In genomic region chr19:58094781-58095543, GRCm38 (mm10) we compare ENCODE assay signal across 13 mouse cellular contexts.
A peak's percentile ranks its signal among the peaks of the same experiment; 100 is the strongest.
DNase-seq lines count a peak whose midpoint lies in the region; ATAC-seq lines count a peak whose summit lies in the region.
"Had no signal": no experiment of that assay in that cellular context is flagged by ENCODE, and none has a peak within 500 bp of the region (broad histone marks: within the 10 kb centered on the region; RNA-seq: fewer than 3 reads in every experiment).

No protein-coding gene starts in this region.

- no peak for ATAC-seq in hindbrain, embryonic 13.5 days (ENCODE audit: low FRiP score)
- ATAC-seq in hindbrain, embryonic 11.5 days (ENCODE audit: low FRiP score): no peak
- no peak for ATAC-seq in midbrain, embryonic 14.5 days (ENCODE audit: low FRiP score, low TSS enrichment)
- no peak for ATAC-seq in midbrain, embryonic 16.5 days
- ATAC-seq in embryonic facial prominence, embryonic 12.5 days (ENCODE audit: insufficient number of reproducible peaks, insufficient read depth, low FRiP score, low TSS enrichment): no peak
- no peak for ATAC-seq in liver, embryonic 11.5 days (replicated peaks; ENCODE audit: low FRiP score)

- no peak for DNase-seq in hindbrain, embryonic 11.5 days (ENCODE audit: low spot score)
- DNase-seq in midbrain, embryonic 14.5 days: peak; percentile 27
- DNase-seq in large intestine, adult 2 months (ENCODE audit: low read depth, low spot score): peak; percentile 6
- no peak for DNase-seq in liver, embryonic 11.5 days (ENCODE audit: low spot score)
- no peak for DNase-seq in heart, postnatal 25 days (ENCODE audit: low spot score)
- DNase-seq: cerebellum, adult 2 months; lung, embryonic 14.5 days; right cerebral cortex, adult 18-20 months had no signal

- H3K9ac ChIP-seq in hindbrain, embryonic 13.5 days: no peak overlapping the region
- no peak overlapping the region for H3K9ac ChIP-seq in hindbrain, embryonic 11.5 days (ENCODE audit: low read depth, low read length)
- H3K9ac ChIP-seq in midbrain, embryonic 14.5 days (replicated peaks; ENCODE audit: low read length): no peak overlapping the region
- no peak overlapping the region for H3K9ac ChIP-seq in midbrain, embryonic 16.5 days (ENCODE audit: low read depth, low read length)
- no peak overlapping the region for H3K9ac ChIP-seq in embryonic facial prominence, embryonic 12.5 days
- no peak overlapping the region for H3K9ac ChIP-seq in liver, embryonic 11.5 days (ENCODE audit: low read depth, low read length)
- H3K9ac ChIP-seq: heart, embryonic 15.5 days; lung, embryonic 14.5 days had no signal

- H3K4me2 ChIP-seq in hindbrain, embryonic 13.5 days: no peak overlapping the region
- H3K4me2 ChIP-seq in hindbrain, embryonic 11.5 days (replicated peaks; ENCODE audit: low read depth, low read length): no peak overlapping the region
- H3K4me2 ChIP-seq in midbrain, embryonic 14.5 days (ENCODE audit: low read length): no peak overlapping the region
- no peak overlapping the region for H3K4me2 ChIP-seq in midbrain, embryonic 16.5 days (ENCODE audit: low read length)
- H3K4me2 ChIP-seq in embryonic facial prominence, embryonic 12.5 days (replicated peaks): 0 out of 2 replicates have a peak overlapping the region, but pooled peaks have one; percentile 19
- H3K4me2 ChIP-seq in liver, embryonic 11.5 days: no peak overlapping the region
- H3K4me2 ChIP-seq: heart, embryonic 15.5 days; lung, embryonic 14.5 days had no signal

- no peaks in the 10 kb centered on the region for H3K36me3 ChIP-seq in hindbrain, embryonic 13.5 days
- no peaks in the 10 kb centered on the region for H3K36me3 ChIP-seq in hindbrain, embryonic 11.5 days (ENCODE audit: control insufficient read depth, insufficient read depth, low read length)
- H3K36me3 ChIP-seq in midbrain, embryonic 14.5 days (ENCODE audit: control insufficient read depth, insufficient read depth, low read length): no peaks in the 10 kb centered on the region
- no peaks in the 10 kb centered on the region for H3K36me3 ChIP-seq in midbrain, embryonic 16.5 days (ENCODE audit: control insufficient read depth, insufficient read depth, low read length)
- H3K36me3 ChIP-seq in embryonic facial prominence, embryonic 12.5 days: no peaks in the 10 kb centered on the region
- no peaks in the 10 kb centered on the region for H3K36me3 ChIP-seq in liver, embryonic 11.5 days (ENCODE audit: control insufficient read depth, insufficient read depth, low read length)
- H3K36me3 ChIP-seq: heart, embryonic 15.5 days had no signal

- 49% methylated on average over 14 of the region's 14 CpGs for WGBS in hindbrain, embryonic 13.5 days
- 67% methylated on average over 14 of the region's 14 CpGs for WGBS in hindbrain, embryonic 11.5 days
- WGBS in midbrain, embryonic 14.5 days: 63% methylated on average over 14 of the region's 14 CpGs
- WGBS in midbrain, embryonic 16.5 days: 55% methylated on average over 14 of the region's 14 CpGs
- 35% methylated on average over 14 of the region's 14 CpGs for WGBS in embryonic facial prominence, embryonic 12.5 days
- 37% methylated on average over 14 of the region's 14 CpGs for WGBS in large intestine, adult 2 months
- WGBS in liver, embryonic 11.5 days: 72% methylated on average over 14 of the region's 14 CpGs

- no peak overlapping the region for H3K4me3 ChIP-seq in hindbrain, embryonic 13.5 days
- H3K4me3 ChIP-seq in hindbrain, embryonic 11.5 days (ENCODE audit: low read depth, low read length): no peak overlapping the region
- no peak overlapping the region for H3K4me3 ChIP-seq in midbrain, embryonic 14.5 days (replicated peaks; ENCODE audit: low read depth, low read length)
- no peak overlapping the region for H3K4me3 ChIP-seq in midbrain, embryonic 16.5 days (ENCODE audit: low read depth, low read length)
- H3K4me3 ChIP-seq in embryonic facial prominence, embryonic 12.5 days: no peak overlapping the region
- no peak overlapping the region for H3K4me3 ChIP-seq in liver, embryonic 11.5 days (ENCODE audit: low read depth, low read length)
- H3K4me3 ChIP-seq: heart, embryonic 15.5 days had no signal

- H3K27ac ChIP-seq in hindbrain, embryonic 13.5 days: peak overlapping the region; percentile 62; the same call in 1 of the 2 replicates
- H3K27ac ChIP-seq in hindbrain, embryonic 11.5 days (ENCODE audit: low read depth, low read length): no peak overlapping the region
- no peak overlapping the region for H3K27ac ChIP-seq in midbrain, embryonic 14.5 days (replicated peaks; ENCODE audit: low read depth, low read length)
- H3K27ac ChIP-seq in midbrain, embryonic 16.5 days (ENCODE audit: low read length): no peak overlapping the region
- H3K27ac ChIP-seq in embryonic facial prominence, embryonic 12.5 days: no peak overlapping the region
- no peak overlapping the region for H3K27ac ChIP-seq in liver, embryonic 11.5 days (ENCODE audit: low read depth, low read length)
- H3K27ac ChIP-seq: heart, embryonic 15.5 days; macrophage had no signal

- intact Hi-C loops in heart, postnatal 25 days (cut with DNase I): no loop called here

- H3K9me3 ChIP-seq in hindbrain, embryonic 13.5 days: no peaks in the 10 kb centered on the region
- H3K9me3 ChIP-seq in hindbrain, embryonic 11.5 days (ENCODE audit: control insufficient read depth, low read length): no peaks in the 10 kb centered on the region
- no peaks in the 10 kb centered on the region for H3K9me3 ChIP-seq in midbrain, embryonic 14.5 days (ENCODE audit: control insufficient read depth, low read length)
- H3K9me3 ChIP-seq in midbrain, embryonic 16.5 days (replicated peaks; ENCODE audit: control insufficient read depth, low read length, poor library complexity, severe bottlenecking): no peaks in the 10 kb centered on the region
- H3K9me3 ChIP-seq in embryonic facial prominence, embryonic 12.5 days: no peaks in the 10 kb centered on the region
- H3K9me3 ChIP-seq in liver, embryonic 11.5 days (ENCODE audit: control insufficient read depth, low read length): no peaks in the 10 kb centered on the region
- H3K9me3 ChIP-seq: heart, embryonic 15.5 days had no signal

- no peaks in the 10 kb centered on the region for H3K27me3 ChIP-seq in hindbrain, embryonic 13.5 days
- H3K27me3 ChIP-seq in hindbrain, embryonic 11.5 days (ENCODE audit: control insufficient read depth, insufficient read depth, low read length): no peaks in the 10 kb centered on the region
- H3K27me3 ChIP-seq in midbrain, embryonic 14.5 days (ENCODE audit: control insufficient read depth, insufficient read depth, low read length): no peaks in the 10 kb centered on the region
- H3K27me3 ChIP-seq in midbrain, embryonic 16.5 days (ENCODE audit: control insufficient read depth, insufficient read depth, low read depth, low read length): no peaks in the 10 kb centered on the region
- no peaks in the 10 kb centered on the region for H3K27me3 ChIP-seq in embryonic facial prominence, embryonic 12.5 days
- no peaks in the 10 kb centered on the region for H3K27me3 ChIP-seq in liver, embryonic 11.5 days (replicated peaks; ENCODE audit: control insufficient read depth, insufficient read depth, low read length)
- H3K27me3 ChIP-seq: heart, embryonic 15.5 days had no signal

- H3K4me1 ChIP-seq in hindbrain, embryonic 13.5 days (replicated peaks): peaks cover 8% of the 10 kb centered on the region; the same call in 1 of the 2 replicates
- no peaks in the 10 kb centered on the region for H3K4me1 ChIP-seq in hindbrain, embryonic 11.5 days (replicated peaks; ENCODE audit: control insufficient read depth, insufficient read depth, low read length)
- no peaks in the 10 kb centered on the region for H3K4me1 ChIP-seq in midbrain, embryonic 14.5 days (ENCODE audit: control insufficient read depth, insufficient read depth, low read length)
- H3K4me1 ChIP-seq in midbrain, embryonic 16.5 days (ENCODE audit: control insufficient read depth, insufficient read depth, low read length): no peaks in the 10 kb centered on the region
- peaks cover 17% of the 10 kb centered on the region for H3K4me1 ChIP-seq in embryonic facial prominence, embryonic 12.5 days
- H3K4me1 ChIP-seq in liver, embryonic 11.5 days (replicated peaks; ENCODE audit: control insufficient read depth, insufficient read depth, low read length): no peaks in the 10 kb centered on the region
- H3K4me1 ChIP-seq: heart, embryonic 15.5 days had no signal

Comparison
In these comparisons a context has a peak if more than half of its experiments do, and no peak if none do; other contexts are left out.
1. DNase-seq: peak in midbrain, embryonic 14.5 days (single experiment) and large intestine, adult 2 months (single experiment); none in hindbrain, embryonic 11.5 days (single experiment), liver, embryonic 11.5 days (single experiment) and heart, postnatal 25 days (single experiment).